Mouse (Mus musculus) embryonic fibroblast, embryonic 13.5 days (primary cell): ENCODE data around the gene Dzank1.

Experiments used
- CTCF ChIP-seq: IDR thresholded peaks from 2 replicates; pipeline ENCODE4 v1.5.1; 2011; ENCODE audit warnings: mild to moderate bottlenecking, control low read depth, low read length, moderate library complexity, borderline replicate concordance; ENCODE audit not compliant: insufficient read depth
- POLR2A ChIP-seq: IDR thresholded peaks from 2 replicates; pipeline ENCODE4 v1.6.1; 2011; ENCODE audit warnings: low read depth, mild to moderate bottlenecking, control low read depth, low read length, moderate library complexity

DNA sequence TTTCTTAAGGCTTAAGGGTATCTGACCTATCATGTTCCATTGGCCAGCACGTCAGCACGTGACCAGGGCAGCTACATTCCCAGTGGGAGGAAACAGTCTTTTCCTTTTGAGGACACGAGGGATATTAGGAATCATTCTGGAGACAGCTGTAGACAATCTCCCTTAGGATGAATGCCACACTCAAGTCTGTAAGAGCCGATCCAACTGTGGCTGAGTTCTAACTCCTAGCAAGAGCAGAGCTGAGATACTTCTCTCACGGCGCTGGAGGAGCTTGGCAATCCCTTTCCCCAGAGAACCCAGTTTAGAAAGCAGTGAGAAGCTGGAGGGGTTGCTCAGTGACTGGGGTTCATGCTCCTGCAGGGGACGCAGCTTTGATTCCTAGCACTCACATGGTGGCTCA is 41.8 kb downstream of the Dzank1 start:
- TF ChIP-seq CTCF, result no peak
- TF ChIP-seq POLR2A, result no peak
